In the genomic region with DNA sequence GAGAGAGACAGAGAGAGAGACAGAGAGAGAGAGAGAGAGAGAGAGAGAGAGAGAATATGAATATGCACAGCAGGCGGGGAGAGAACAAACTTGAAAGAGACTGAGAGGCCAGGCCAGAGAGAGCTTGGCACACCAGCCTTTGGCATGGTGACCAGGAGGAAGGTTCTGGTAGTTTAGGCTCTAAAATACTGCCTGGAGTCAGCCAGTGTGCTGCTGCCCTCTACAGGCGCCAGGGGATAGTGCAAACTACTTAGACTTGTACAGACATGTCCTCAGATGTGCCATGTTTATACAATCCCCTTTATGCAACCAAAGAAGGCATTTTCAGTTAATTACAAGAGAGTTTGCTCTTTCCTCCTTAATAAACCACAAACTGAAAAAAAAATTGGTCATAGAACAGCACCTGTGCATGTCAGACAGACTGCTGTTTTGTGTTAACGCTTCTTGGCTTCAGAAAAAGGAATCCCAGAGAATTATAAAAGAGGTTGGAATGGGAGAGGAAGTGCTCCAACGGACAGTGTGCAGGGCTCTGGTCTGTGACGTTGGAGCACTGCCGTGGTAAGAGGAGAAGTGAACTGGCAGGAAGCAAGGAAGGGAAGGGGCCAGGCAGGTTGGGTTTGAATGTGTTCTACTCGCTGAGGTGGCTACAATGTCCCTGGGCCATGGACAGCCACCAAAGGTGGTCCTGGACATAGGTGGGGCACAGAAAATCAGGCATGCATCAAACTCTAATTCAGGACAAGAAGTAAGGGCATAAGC, we compare ENCODE assay signal across 8 mouse cellular contexts.
DNase-seq lines count a peak whose midpoint lies in the region; ATAC-seq and TF ChIP-seq lines count a peak whose summit lies in the region.

No protein-coding gene starts in this region.

- peaks cover 34% of the 10 kb centered on the region for H3K4me1 ChIP-seq in embryonic facial prominence, embryonic 14.5 days (ENCODE audit: control insufficient read depth, insufficient read depth, low read length)
- peaks cover 39% of the 10 kb centered on the region for H3K4me1 ChIP-seq in heart, adult 2 months (ENCODE audit: control insufficient read depth, insufficient read depth, low read length)
- H3K4me1 ChIP-seq in kidney, adult 2 months (ENCODE audit: control insufficient read depth, insufficient read depth, low read length): peaks cover 14% of the 10 kb centered on the region; the same call in 1 of the 2 replicates
- H3K4me1 ChIP-seq in limb, embryonic 11.5 days (ENCODE audit: control insufficient read depth, insufficient read depth, low read length): no peaks in the 10 kb centered on the region
- H3K4me1 ChIP-seq in midbrain, embryonic 15.5 days: peaks cover 36% of the 10 kb centered on the region
- peaks cover 3% of the 10 kb centered on the region for H3K4me1 ChIP-seq in spleen, adult 2 months (ENCODE audit: control insufficient read depth, insufficient read depth, insufficient read length)

- intact Hi-C loops in heart, adult 2 months (cut with DNase I): loop anchor here (5.0 to 10.0 kb wide), 3 partner anchors 69 to 177 kb away; no protein-coding TSS in a partner anchor

- 35% methylated on average over 7 of the region's 7 CpGs for WGBS in embryonic facial prominence, embryonic 14.5 days
- WGBS in heart, adult 2 months: 27% methylated on average over 7 of the region's 7 CpGs
- WGBS in kidney, adult 2 months: 26% methylated on average over 7 of the region's 7 CpGs
- WGBS in limb, embryonic 11.5 days: 52% methylated on average over 7 of the region's 7 CpGs
- WGBS in midbrain, embryonic 15.5 days: 46% methylated on average over 7 of the region's 7 CpGs
- WGBS in spleen, adult 2 months: 38% methylated on average over 7 of the region's 7 CpGs

- no peak overlapping the region for H3K4me3 ChIP-seq in embryonic facial prominence, embryonic 14.5 days (ENCODE audit: low read depth, low read length)
- no peak overlapping the region for H3K4me3 ChIP-seq in heart, adult 2 months
- no peak overlapping the region for H3K4me3 ChIP-seq in kidney, adult 2 months (ENCODE audit: insufficient read depth, low read depth, low read length)
- no peak overlapping the region for H3K4me3 ChIP-seq in limb, embryonic 11.5 days (ENCODE audit: low read depth, low read length)
- no peak overlapping the region for H3K4me3 ChIP-seq in midbrain, embryonic 15.5 days
- H3K4me3 ChIP-seq in spleen, adult 2 months (ENCODE audit: extremely low read depth, insufficient read depth, insufficient read length): no peak overlapping the region

- no peak overlapping the region for H3K9ac ChIP-seq in embryonic facial prominence, embryonic 14.5 days (ENCODE audit: low read depth, low read length)
- no peak overlapping the region for H3K9ac ChIP-seq in heart, adult 2 months (ENCODE audit: low read depth, low read length)
- H3K9ac ChIP-seq in limb, embryonic 11.5 days (ENCODE audit: low read length): no peak overlapping the region
- H3K9ac ChIP-seq in midbrain, embryonic 15.5 days: no peak overlapping the region

- no peaks in the 10 kb centered on the region for H3K9me3 ChIP-seq in embryonic facial prominence, embryonic 14.5 days (ENCODE audit: control insufficient read depth, low read length)
- H3K9me3 ChIP-seq in limb, embryonic 11.5 days (ENCODE audit: control insufficient read depth, low read length): no peaks in the 10 kb centered on the region
- no peaks in the 10 kb centered on the region for H3K9me3 ChIP-seq in midbrain, embryonic 15.5 days

- H3K27me3 ChIP-seq in embryonic facial prominence, embryonic 14.5 days (replicated peaks; ENCODE audit: control insufficient read depth, insufficient read depth, low read length): no peaks in the 10 kb centered on the region
- no peaks in the 10 kb centered on the region for H3K27me3 ChIP-seq in heart, adult 2 months (ENCODE audit: control insufficient read depth, insufficient read depth, low read length)
- no peaks in the 10 kb centered on the region for H3K27me3 ChIP-seq in kidney, adult 2 months (replicated peaks; ENCODE audit: control insufficient read depth, insufficient read depth, low read length)
- no peaks in the 10 kb centered on the region for H3K27me3 ChIP-seq in limb, embryonic 11.5 days (ENCODE audit: control insufficient read depth, insufficient read depth, low read length)
- no peaks in the 10 kb centered on the region for H3K27me3 ChIP-seq in midbrain, embryonic 15.5 days (replicated peaks)
- H3K27me3 ChIP-seq in spleen, adult 2 months (ENCODE audit: control insufficient read depth, insufficient read depth, low read length): no peaks in the 10 kb centered on the region

- no peaks in the 10 kb centered on the region for H3K36me3 ChIP-seq in embryonic facial prominence, embryonic 14.5 days (ENCODE audit: control insufficient read depth, insufficient read depth, low read length)
- H3K36me3 ChIP-seq in heart, adult 2 months (ENCODE audit: control insufficient read depth, insufficient read depth, low read length): peaks cover 34% of the 10 kb centered on the region
- peaks cover 1% of the 10 kb centered on the region; the same call in 1 of the 2 replicates for H3K36me3 ChIP-seq in kidney, adult 2 months (ENCODE audit: control insufficient read depth, insufficient read depth, low read length)
- H3K36me3 ChIP-seq in limb, embryonic 11.5 days (ENCODE audit: control insufficient read depth, insufficient read depth, low read length): no peaks in the 10 kb centered on the region
- H3K36me3 ChIP-seq in midbrain, embryonic 15.5 days (replicated peaks): no peaks in the 10 kb centered on the region
- no peaks in the 10 kb centered on the region; the same call in none of the 2 replicates for H3K36me3 ChIP-seq in spleen, adult 2 months (ENCODE audit: control insufficient read depth, insufficient read depth, low read length)

- H3K4me2 ChIP-seq in embryonic facial prominence, embryonic 14.5 days (ENCODE audit: low read depth, low read length): 0 out of 2 replicates have a peak overlapping the region, but pooled peaks have one; percentile 19
- no peak overlapping the region for H3K4me2 ChIP-seq in limb, embryonic 11.5 days (ENCODE audit: low read depth, severe bottlenecking)
- no peak overlapping the region for H3K4me2 ChIP-seq in midbrain, embryonic 15.5 days

- peak; percentile 92 for DNase-seq in 416B (ENCODE audit: low read depth)
- peak; percentile 65 to 76 for DNase-seq in adrenal gland, postnatal 4 days (ENCODE audit: low spot score in 2 of 2)
- DNase-seq in embryonic facial prominence, embryonic 14.5 days (ENCODE audit: low spot score): peak; percentile 94
- DNase-seq in heart, adult 2 months: peak; percentile 92
- DNase-seq in kidney, adult 2 months: peak; percentile 95
- DNase-seq in limb, embryonic 11.5 days (ENCODE audit: low spot score): peak; percentile 85
- DNase-seq in spleen, adult 2 months (ENCODE audit: low read depth in 1 of 2, low spot score in 2 of 2): peak; percentile 30 to 69

- H3K79me2 ChIP-seq in heart, adult 2 months (replicated peaks; ENCODE audit: control insufficient read depth, insufficient read depth, low read length): no peaks in the 10 kb centered on the region

- peak; percentile 76 for ATAC-seq in embryonic facial prominence, embryonic 14.5 days (ENCODE audit: low read depth)
- no peak for ATAC-seq in limb, embryonic 11.5 days (ENCODE audit: insufficient number of reproducible peaks, low FRiP score, low TSS enrichment, low read depth)
- ATAC-seq in midbrain, embryonic 15.5 days (replicated peaks): peak; percentile 82

- TF ChIP-seq EP300 in heart, adult 2 months (IDR thresholded peaks at IDR 0.05; ENCODE audit: insufficient read depth, low read depth, low read length): peak; percentile 98

- TF ChIP-seq CTCF in heart, adult 2 months (IDR thresholded peaks at IDR 0.05): peak; percentile 95
- peak; percentile 90 for TF ChIP-seq CTCF in kidney, adult 2 months (conservative IDR thresholded peaks at IDR 0.05; ENCODE audit: insufficient read depth, insufficient read length, low read depth, low read length)
- peak; percentile 64; the same call in 1 of the 2 replicates for TF ChIP-seq CTCF in spleen, adult 2 months (IDR thresholded peaks at IDR 0.05; ENCODE audit: extremely low read depth, insufficient read depth, insufficient read length, insufficient replicate concordance)

- TF ChIP-seq POLR2A in heart, adult 2 months (IDR thresholded peaks at IDR 0.05; ENCODE audit: insufficient read depth, low read depth, low read length): no peak
- TF ChIP-seq POLR2A in kidney, adult 2 months (IDR thresholded peaks at IDR 0.05; ENCODE audit: low read depth, low read length): no peak
- no peak for TF ChIP-seq POLR2A in spleen, adult 2 months (IDR thresholded peaks at IDR 0.05; ENCODE audit: low read depth, low read length)

- H3K27ac ChIP-seq in embryonic facial prominence, embryonic 14.5 days (replicated peaks; ENCODE audit: low read depth, low read length): peak overlapping the region; percentile 73
- H3K27ac ChIP-seq in heart, adult 2 months: peak overlapping the region; percentile 90
- H3K27ac ChIP-seq in kidney, adult 2 months (ENCODE audit: insufficient read depth, low read depth, low read length): peak overlapping the region; percentile 70
- H3K27ac ChIP-seq in limb, embryonic 11.5 days (replicated peaks; ENCODE audit: low read depth, low read length): no peak overlapping the region
- H3K27ac ChIP-seq in midbrain, embryonic 15.5 days: peak overlapping the region; percentile 72
- no peak overlapping the region for H3K27ac ChIP-seq in spleen, adult 2 months (ENCODE audit: insufficient read depth, low read length)

Comparison
In these comparisons a context has a peak if more than half of its experiments do, and no peak if none do; other contexts are left out.
1. H3K27ac ChIP-seq: peak in embryonic facial prominence, embryonic 14.5 days (single experiment), heart, adult 2 months (single experiment), kidney, adult 2 months (single experiment) and midbrain, embryonic 15.5 days (single experiment); none in limb, embryonic 11.5 days (single experiment) and spleen, adult 2 months (single experiment).
2. Peak in every context shown above with its lines, with median percentiles within 50 percentile points of each other: DNase-seq and CTCF ChIP-seq.